ENCODE assay signal across 26 mouse cellular contexts in the genomic region with DNA sequence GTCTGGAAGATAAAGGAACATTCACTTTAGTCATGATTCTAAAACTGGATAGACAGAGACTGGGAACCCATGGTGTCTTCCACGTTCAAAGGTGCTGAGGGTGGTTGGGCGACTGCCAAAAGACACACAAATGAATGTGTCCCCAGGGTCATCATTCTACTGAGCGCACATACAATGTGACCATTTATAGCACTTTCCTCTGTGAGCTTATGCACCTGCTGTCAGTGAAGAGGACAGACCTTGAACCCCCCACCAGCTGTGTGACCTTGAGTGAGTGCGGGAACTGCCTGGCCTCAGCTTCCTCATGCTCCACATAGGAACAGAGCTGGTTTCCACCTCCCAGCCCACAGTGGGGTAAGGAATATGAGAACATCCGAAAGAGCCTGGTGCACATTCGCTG. TPM values are rescaled to one million over a fixed set of nuclear protein-coding genes. Genes with fewer than 3 reads are reported as not detected.
DNase-seq lines count a peak whose midpoint lies in the region; ATAC-seq lines count a peak whose summit lies in the region.
"Had no signal": no experiment of that assay in that cellular context is flagged by ENCODE, and none has a peak within 500 bp of the region (broad histone marks: within the 10 kb centered on the region; RNA-seq: fewer than 3 reads in every experiment).

No protein-coding gene starts in this region.

- no peaks in the 10 kb centered on the region for H3K27me3 ChIP-seq in kidney, embryonic 16.5 days (ENCODE audit: insufficient read depth, low read length)
- no peaks in the 10 kb centered on the region for H3K27me3 ChIP-seq in neural tube, embryonic 13.5 days
- no peaks in the 10 kb centered on the region for H3K27me3 ChIP-seq in neural tube, embryonic 15.5 days (replicated peaks)
- H3K27me3 ChIP-seq: embryonic facial prominence, embryonic 12.5 days; embryonic facial prominence, embryonic 15.5 days; heart, embryonic 12.5 days; heart, embryonic 15.5 days; hindbrain, embryonic 13.5 days had no signal

- intact Hi-C loops in heart, postnatal 10 days (cut with DNase I) = no loop called here

- H3K4me2 ChIP-seq in kidney, embryonic 16.5 days (replicated peaks; ENCODE audit: low read depth, low read length) = no peak overlapping the region
- no peak overlapping the region for H3K4me2 ChIP-seq in neural tube, embryonic 13.5 days
- no peak overlapping the region for H3K4me2 ChIP-seq in neural tube, embryonic 15.5 days
- H3K4me2 ChIP-seq: embryonic facial prominence, embryonic 12.5 days; embryonic facial prominence, embryonic 15.5 days; heart, embryonic 12.5 days; heart, embryonic 15.5 days; hindbrain, embryonic 13.5 days had no signal

- ATAC-seq in kidney, embryonic 16.5 days (ENCODE audit: low FRiP score, low TSS enrichment) = peak; percentile 54; the same call in 1 of the 2 replicates
- ATAC-seq in neural tube, embryonic 13.5 days (ENCODE audit: low read depth) = peak; percentile 27
- ATAC-seq in neural tube, embryonic 15.5 days (ENCODE audit: low FRiP score) = no peak
- ATAC-seq: activated CD4-positive, CD25-positive, alpha-beta regulatory T cell, adult 4 months; forebrain, embryonic 14.5 days; forebrain, postnatal 0 days had no signal

- 71% methylated on average over 6 of the region's 6 CpGs for WGBS in kidney, embryonic 16.5 days
- WGBS in neural tube, embryonic 13.5 days = 66% methylated on average over 6 of the region's 6 CpGs
- WGBS in neural tube, embryonic 15.5 days = 71% methylated on average over 6 of the region's 6 CpGs

- H3K36me3 ChIP-seq in kidney, embryonic 16.5 days (ENCODE audit: insufficient read depth, low read length) = no peaks in the 10 kb centered on the region
- no peaks in the 10 kb centered on the region for H3K36me3 ChIP-seq in neural tube, embryonic 13.5 days
- no peaks in the 10 kb centered on the region for H3K36me3 ChIP-seq in neural tube, embryonic 15.5 days
- H3K36me3 ChIP-seq: embryonic facial prominence, embryonic 12.5 days; embryonic facial prominence, embryonic 15.5 days; heart, embryonic 12.5 days; heart, embryonic 15.5 days had no signal

- H3K27ac ChIP-seq in kidney, embryonic 16.5 days (ENCODE audit: low read length) = no peak overlapping the region
- no peak overlapping the region for H3K27ac ChIP-seq in neural tube, embryonic 13.5 days (replicated peaks)
- H3K27ac ChIP-seq in neural tube, embryonic 15.5 days (replicated peaks) = no peak overlapping the region
- H3K27ac ChIP-seq: embryonic facial prominence, embryonic 12.5 days; embryonic facial prominence, embryonic 15.5 days; gastrocnemius, adult 2 months; heart, embryonic 15.5 days; hindbrain, embryonic 13.5 days had no signal

- peaks cover 1% of the 10 kb centered on the region for H3K4me1 ChIP-seq in kidney, embryonic 16.5 days (ENCODE audit: insufficient read depth, low read length)
- H3K4me1 ChIP-seq in neural tube, embryonic 13.5 days (replicated peaks) = peaks cover 12% of the 10 kb centered on the region; the same call in 1 of the 2 replicates
- 0 out of 2 replicates have a peak, but pooled peaks cover 4% of the 10 kb centered on the region for H3K4me1 ChIP-seq in neural tube, embryonic 15.5 days
- H3K4me1 ChIP-seq: embryonic facial prominence, embryonic 12.5 days; embryonic facial prominence, embryonic 15.5 days; heart, embryonic 15.5 days had no signal

- H3K9me3 ChIP-seq in kidney, embryonic 16.5 days (ENCODE audit: low read length) = no peaks in the 10 kb centered on the region
- H3K9me3 ChIP-seq in neural tube, embryonic 13.5 days = no peaks in the 10 kb centered on the region
- H3K9me3 ChIP-seq in neural tube, embryonic 15.5 days (replicated peaks) = no peaks in the 10 kb centered on the region
- H3K9me3 ChIP-seq: embryonic facial prominence, embryonic 12.5 days; embryonic facial prominence, embryonic 15.5 days; heart, embryonic 12.5 days; heart, embryonic 15.5 days; hindbrain, embryonic 13.5 days had no signal

- H3K9ac ChIP-seq in kidney, embryonic 16.5 days (replicated peaks; ENCODE audit: low read length) = no peak overlapping the region
- H3K9ac ChIP-seq in neural tube, embryonic 13.5 days = no peak overlapping the region
- H3K9ac ChIP-seq in neural tube, embryonic 15.5 days (replicated peaks) = no peak overlapping the region
- H3K9ac ChIP-seq: embryonic facial prominence, embryonic 12.5 days; embryonic facial prominence, embryonic 15.5 days; forebrain, postnatal 0 days; heart, embryonic 12.5 days; heart, embryonic 15.5 days; hindbrain, embryonic 13.5 days had no signal

- H3K4me3 ChIP-seq in kidney, embryonic 16.5 days (ENCODE audit: low read length) = no peak overlapping the region
- H3K4me3 ChIP-seq in neural tube, embryonic 13.5 days = no peak overlapping the region
- no peak overlapping the region for H3K4me3 ChIP-seq in neural tube, embryonic 15.5 days (replicated peaks)
- H3K4me3 ChIP-seq: embryonic facial prominence, embryonic 12.5 days; embryonic facial prominence, embryonic 15.5 days; gastrocnemius, adult 2 months; heart, embryonic 12.5 days; heart, embryonic 15.5 days; hindbrain, embryonic 13.5 days had no signal

- DNase-seq in heart, adult 11 months = peak; percentile 77
- no peak for DNase-seq in heart, postnatal 10 days
- DNase-seq in kidney, adult 11 months = no peak
- no peak for DNase-seq in natural killer cell, adult 2 months (ENCODE audit: low spot score in 2 of 2)
- DNase-seq: adrenal gland, adult 8-10 months; adrenal gland, postnatal 25 days; B cell, adult 2 months; cerebellum, adult 18-20 months; cerebellum, adult 9-10 months; cerebellum, postnatal 25 days; forebrain, postnatal 0 days; gastrocnemius, adult 2 months; gastrocnemius, postnatal 14 days; heart, adult 18-20 months; heart, postnatal 14 days; heart, postnatal 4 days had no signal

RNA-seq across cellular contexts. Expression of a gene that starts 28.8 kb away (rescaled TPM):
- total RNA-seq in heart, postnatal 10 days (2021) = 1 to 10 TPM in 1 of 2 experiments, under 1 TPM in 1; 0.87 to 2.2 TPM
- polyA plus RNA-seq in kidney, embryonic 16.5 days (2015; fragmentation: Nextera tagmentation; extraction: Ambion mirVana) = 8.6 and 11.6 TPM in 2 replicates
- polyA plus RNA-seq in neural tube, embryonic 13.5 days (2015; fragmentation: Nextera tagmentation; extraction: Ambion mirVana) = 54.8 and 66.1 TPM in 2 replicates
- 69.0 and 78.3 TPM in 2 replicates for polyA plus RNA-seq in neural tube, embryonic 15.5 days (2015; fragmentation: Nextera tagmentation; extraction: Ambion mirVana)
